Mouse (Mus musculus) ovary, adult 10 weeks (tissue): ENCODE results near the gene Ctnna3. TPM values are rescaled to one million over a fixed set of nuclear protein-coding genes. Genes with fewer than 3 reads are reported as not detected.

Experiments used
- polyA plus RNA-seq: library from polyadenylated mRNA; stranded (reverse); fragments of 350-450 nt; fragmentation: Illumina TruSeq; extraction: RNeasy Lipid Tissue Mini Kit (QIAGEN cat#74804); gene quantifications from one replicate; pipeline ENCODE4 v1.2.3, GENCODE M21; 2014

Gene Ctnna3
- polyA plus RNA-seq, result 2.6 TPM

DNA sequence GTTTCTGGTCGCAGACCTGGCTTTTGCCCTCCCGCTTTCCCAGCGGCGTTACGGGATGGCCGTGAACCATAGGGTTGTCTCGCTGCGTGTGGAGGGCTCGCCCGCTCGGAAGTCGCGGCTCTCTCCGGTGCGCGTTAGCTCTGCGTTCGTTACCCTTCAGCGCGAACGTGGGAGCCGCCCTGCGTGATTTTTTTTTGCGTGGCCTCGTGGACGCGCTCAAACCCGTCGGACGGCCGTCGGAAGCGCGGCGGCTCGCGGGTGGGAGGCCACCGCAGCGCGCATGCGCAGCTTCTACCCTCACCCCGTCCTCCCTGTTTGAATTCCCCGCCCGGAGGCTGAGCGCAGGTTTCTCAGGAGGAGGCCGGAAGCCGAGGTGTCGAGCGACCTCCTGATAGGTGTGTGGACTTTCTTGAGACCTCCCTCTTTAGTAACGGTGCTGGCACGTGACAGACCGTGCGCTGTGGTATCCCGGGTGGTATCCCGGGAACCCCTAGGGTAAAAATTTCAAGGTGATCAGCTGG is at the start of gene Ctnna3:
Ctnna3 (plus strand) TSS at position 314 of the 521 bp plus-strand sequence.

DNA sequence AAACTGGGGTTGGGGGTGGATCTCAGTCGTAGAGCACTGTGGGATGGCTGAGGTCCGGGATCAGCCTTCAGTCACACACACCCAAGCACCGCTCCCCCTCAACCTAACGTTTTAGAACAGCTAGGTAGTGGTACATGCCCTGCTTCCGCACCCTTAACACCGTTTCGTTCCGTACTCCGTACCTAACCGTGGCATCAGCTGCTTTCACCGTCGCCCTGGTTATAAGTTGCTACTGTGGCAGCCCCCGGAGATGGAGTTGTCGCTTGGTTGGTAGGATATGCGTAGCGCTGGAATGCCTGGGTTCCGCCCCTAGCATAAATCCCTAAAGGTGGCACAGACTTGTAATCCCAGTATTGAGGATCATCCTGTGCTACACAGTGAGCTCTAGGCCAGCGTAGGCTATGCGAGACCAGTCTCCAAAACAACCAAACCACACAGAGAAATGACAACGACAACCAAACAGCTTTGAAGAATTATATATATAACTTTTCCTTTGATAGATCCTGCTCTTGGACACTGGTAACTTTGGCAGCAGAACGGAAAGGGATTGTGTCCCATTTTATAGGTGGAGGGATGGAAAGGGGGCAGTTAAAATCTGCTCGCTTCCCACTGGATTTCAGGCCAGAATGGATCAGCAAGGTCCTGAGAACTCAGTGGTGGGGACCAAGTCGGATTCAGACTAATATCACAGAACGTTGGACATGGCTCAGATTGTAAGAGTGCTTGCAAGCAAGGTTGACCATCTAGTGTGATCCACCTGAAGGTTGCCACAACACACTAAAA is 48.2 kb upstream of the Ctnna3 start, which contains the start of gene Sirt1:
Sirt1 (minus strand) TSS at position 207 of the 783 bp plus-strand sequence.

DNA sequence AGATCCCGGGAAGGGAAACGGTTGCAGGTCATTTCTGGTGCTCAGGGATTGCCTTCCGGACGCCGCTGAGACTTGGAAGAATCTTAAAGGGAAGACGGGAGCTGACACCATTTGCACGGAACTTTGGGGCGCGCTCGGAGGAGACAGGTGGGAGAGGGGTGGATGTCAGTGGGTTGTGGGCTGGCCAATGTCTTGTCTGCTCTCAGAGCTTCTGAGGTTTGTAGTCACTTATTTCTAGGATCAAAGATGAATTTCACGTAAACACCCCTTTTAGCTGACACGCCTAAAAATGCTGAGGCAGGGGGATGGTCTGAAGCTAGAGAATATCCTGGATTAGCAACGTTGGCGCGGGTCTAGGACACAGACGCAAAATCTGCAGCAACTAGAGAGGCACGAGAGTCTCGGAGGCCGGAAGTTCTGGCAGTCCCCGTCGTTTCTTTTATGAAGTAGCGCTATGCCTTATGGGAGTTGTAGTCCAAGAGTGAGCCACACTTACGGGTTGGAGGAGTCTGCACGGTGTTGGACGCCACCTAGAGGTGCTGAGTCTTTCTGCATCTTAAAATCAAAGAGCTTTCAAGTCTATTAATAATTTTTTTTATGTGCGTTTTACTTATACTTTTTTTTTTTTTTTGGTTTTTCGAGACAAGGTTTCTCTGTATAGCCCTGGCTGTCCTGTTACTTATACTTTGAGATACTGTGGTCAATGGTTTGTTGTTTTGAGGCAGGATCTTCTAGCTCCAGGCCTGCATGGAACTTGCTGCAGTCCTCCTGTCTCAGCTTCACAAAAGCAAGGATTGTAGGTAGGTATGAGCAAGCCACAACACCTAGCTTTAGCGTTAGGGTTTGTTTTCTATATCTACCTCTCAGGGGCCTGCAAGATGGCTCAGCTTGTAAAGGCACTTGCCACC is 47.3 kb upstream of the Ctnna3 start, which contains the start of gene Dnajc12:
Dnajc12 (plus strand) TSS at position 72 of the 908 bp plus-strand sequence.

DNA sequence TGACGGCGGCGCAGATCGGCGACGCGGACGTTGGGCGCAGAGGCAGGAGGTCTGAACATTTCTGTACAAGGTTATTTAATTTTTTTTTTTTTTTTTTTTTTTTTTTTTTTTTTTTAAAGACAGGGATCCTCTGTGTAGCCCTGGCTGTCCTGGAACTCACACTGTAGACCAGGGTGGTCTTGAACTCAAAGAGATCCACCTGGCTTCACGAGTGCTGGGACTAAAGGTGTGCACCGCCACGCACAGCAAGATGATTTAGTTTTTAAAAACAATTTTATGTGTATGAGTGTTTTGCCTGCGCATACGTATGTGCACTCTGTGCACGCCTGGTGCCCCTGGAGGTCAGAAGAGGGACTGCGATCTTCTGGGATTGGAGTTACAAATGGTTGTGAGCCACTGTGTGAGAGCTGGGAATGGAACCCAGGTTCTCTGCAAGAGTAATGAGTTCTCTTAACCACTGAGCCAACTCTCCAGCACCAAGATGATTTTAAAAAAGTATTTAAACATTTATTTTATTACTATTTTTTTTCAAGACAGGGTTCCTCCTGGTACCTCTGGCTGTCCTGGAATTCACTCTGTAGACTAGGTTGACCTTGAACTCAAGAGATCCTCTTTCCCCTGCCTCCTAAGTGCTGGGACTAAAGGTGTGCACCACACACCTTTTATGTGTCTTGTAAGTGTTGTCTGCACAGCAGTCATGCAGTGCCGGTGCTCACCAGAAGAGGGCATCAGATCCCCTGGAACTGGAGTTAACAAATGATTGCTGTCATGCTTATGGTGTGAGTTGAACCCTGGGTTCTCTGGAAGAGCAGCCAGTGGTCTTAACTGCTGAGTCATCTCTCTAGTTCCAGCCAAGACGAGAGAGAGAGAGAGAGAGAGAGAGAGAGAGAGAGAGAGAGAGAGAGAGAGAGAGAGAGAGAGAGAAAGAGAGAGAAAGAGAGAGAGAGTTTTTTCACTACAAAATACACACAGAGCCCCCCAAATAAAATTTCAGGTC is 7.9 kb upstream of the Ctnna3 start, which contains the start of gene Gm7075:
Gm7075 (minus strand) TSS at position 51 of the 997 bp plus-strand sequence.

DNA sequence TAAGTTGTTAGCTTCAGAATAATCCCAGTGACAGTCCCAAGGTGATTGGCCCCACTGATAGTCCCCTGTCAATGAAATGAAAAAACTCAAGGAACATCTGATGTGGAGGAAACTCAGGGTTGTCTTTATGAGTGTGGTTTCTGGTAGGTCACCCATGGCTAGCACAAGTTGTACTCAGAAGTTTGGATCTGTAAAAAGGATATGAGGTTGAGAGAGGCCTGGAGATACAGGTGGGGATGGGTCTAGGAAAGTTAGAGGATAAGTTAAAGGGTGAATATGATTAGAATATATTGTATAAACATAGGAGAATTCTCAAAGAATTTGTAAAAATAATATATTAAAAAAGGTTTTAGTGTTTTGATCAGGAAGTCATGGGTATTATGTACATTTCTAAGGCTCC is 497.4 kb downstream of the Ctnna3 start, which contains the start of gene Gm10118:
Gm10118 (minus strand) TSS at position 101 of the 400 bp plus-strand sequence.

DNA sequence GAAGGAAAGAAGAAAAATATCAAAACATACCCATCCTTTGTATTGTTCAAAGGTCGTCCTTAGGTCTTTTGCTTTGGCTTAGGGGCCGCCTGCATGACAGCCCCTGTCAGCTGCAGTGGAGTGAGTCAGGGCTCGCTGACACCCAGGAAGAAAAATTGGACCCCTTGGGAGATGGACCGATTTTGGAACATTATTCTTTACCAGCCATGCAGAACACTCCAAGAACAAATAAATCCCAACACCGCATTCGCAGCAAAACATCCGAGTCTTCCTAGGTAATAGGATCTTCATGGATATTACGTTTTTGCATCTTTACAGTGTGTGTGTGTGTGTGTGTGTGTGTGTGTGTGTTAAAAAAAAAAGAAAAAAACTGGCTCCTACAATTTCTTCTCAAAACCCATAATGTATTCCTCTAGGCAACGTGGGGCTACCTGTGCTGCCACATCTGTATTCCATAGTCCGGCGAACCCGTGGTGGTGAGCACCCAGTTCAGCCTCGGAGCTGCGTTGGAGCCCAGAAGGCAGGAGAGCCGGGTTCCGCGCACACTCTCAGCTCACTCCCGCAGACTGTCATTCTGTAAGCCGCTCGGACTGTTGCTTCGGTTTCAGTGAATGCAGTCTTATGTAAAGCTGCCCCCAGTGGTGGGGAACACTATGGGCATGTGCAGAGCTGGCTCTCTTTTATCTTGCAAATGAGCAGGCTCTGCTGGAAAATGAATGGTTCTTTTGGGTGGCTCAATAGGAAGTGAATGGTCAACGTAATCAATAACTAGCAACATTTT is 660.0 kb downstream of the Ctnna3 start, which contains the start of gene Lrrtm3:
Lrrtm3 (minus strand) TSS at position 598 of the 781 bp plus-strand sequence.

Other genes with a start within 250 kb of the Ctnna3 start
- gene Mypn, start 226.1 kb upstream of the Ctnna3 start, polyA plus RNA-seq, result not detected
- 228 TPM for gene Herc4, start 186.3 kb upstream of the Ctnna3 start, polyA plus RNA-seq
- 147 TPM for gene Sirt1, start 48.4 kb upstream of the Ctnna3 start, polyA plus RNA-seq
- gene Dnajc12, start 47.7 kb upstream of the Ctnna3 start, polyA plus RNA-seq, result 4.1 TPM
- gene Gm7075, start 8.3 kb upstream of the Ctnna3 start, polyA plus RNA-seq, result not detected